Mouse (Mus musculus) c-Kit-positive CD71-positive TER-119-positive erythroid progenitor cells, embryonic 14.5 days (primary cell): Measurements from ENCODE around the gene Erf.

Experiments used
- DNase-seq: peaks from one replicate; pipeline ENCODE4 v3.0.0-alpha.2; 2013; ENCODE audit warnings: low spot score

Erf gene

GRCm38 (mm10) chr7:25279861-25280791 is 29.6 kb upstream of the Erf start:
- DNase-seq = no peak

GRCm38 (mm10) chr7:25279076-25279860 is 28.7 kb upstream of the Erf start:
- peak; percentile 72 for DNase-seq

DNA sequence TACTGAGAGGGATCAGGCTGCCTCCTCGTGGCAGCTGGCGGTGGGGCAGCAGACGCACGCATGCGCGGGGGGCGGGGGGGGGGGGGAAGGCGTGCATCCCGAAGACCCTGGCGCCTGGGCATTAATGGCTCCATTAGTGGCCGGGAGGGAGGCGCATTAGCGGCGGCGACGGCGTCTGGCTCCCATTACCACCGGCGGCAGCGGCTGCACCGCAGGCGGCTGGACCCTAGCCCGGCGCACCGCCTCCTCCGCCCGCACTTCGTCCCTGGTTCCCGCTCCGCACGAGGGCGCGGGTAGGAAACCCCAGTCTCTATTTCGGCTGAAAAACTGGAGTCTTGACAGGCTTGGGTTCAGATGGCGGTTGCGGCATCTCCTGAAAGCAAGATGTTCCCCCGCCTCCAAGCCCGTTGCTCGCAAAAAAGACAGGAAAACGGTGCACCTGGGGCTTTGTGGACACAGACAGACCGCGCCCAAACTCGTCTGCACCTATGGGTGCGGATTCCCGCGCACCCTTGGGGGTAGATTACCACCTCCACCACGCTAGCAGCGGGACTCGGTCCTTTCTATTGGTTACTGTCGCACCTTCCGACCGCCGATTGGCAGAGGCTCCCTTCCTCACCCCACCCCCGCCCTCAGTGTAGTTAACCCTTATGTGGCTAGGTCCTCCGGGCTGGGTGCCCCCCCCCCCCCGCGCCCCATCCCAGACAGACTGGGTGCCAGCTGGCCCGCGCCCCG is 27.9 kb upstream of the Erf start:
- peak; percentile 92 for DNase-seq

GRCm38 (mm10) chr7:25277998-25278340 is 27.4 kb upstream of the Erf start:
- DNase-seq = peak; percentile 62

DNA sequence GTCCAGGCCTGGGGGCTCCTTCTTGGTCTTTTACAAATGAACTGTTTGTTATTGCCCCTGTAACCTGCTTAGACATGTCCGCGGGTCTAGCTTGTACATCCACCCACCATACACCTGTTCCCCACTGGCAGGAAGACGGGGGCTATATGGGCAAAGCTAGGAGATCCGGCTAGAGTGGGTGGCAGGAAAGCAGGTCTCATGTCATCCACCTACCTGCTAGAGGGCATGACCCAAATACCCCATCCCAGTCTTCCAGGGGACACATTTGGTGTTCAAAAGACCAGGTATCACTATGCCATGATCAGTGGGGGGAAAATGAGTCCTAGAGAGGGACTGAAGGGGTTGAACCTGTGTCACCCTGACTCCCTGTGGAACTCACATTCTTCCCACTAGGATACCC is 26.8 kb upstream of the Erf start:
- no peak for DNase-seq

- no peak for DNase-seq
Measured at GRCm38 (mm10) chr7:25275555-25276298, 25.2 kb upstream of the Erf start.

DNA sequence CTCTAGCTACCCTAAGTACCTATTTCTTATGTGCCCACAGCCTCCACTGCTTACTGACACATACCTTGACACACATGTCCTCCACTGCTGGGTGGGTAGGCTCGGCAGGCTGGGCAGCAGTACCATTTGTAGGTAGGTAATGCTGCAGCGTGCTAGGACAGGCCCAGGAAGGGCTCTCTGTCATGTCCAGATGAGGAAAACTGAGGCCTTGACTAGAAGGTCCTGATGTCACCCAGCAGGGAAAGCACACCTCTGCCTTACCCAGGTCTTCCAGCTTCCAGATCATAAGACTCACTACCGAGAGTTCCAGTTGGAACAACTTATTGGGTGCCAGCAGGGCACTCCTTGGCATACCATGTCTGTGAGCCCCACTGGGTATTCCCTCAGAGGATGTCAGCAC is 24.4 kb upstream of the Erf start:
- no peak for DNase-seq

DNA sequence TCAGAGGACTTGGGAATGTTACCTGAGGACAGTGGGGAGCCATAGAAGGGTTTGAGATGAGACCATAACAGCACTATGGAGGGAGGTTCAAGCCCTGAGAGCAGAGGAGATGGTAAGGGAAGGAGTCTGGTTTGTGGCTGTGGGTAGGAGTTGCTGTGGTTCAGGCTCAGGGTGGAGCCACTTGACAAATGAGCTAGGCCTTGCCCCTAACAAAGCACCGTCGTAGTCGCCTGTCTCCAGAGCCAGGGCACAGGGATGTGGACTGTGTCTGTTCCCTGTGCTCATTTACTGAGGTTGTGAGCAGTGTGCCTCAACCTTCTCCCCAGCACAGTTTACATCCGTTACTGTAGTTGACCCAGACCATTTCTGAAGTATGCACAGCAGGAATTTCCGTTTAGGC is 24.0 kb upstream of the Erf start:
- no peak for DNase-seq

DNA sequence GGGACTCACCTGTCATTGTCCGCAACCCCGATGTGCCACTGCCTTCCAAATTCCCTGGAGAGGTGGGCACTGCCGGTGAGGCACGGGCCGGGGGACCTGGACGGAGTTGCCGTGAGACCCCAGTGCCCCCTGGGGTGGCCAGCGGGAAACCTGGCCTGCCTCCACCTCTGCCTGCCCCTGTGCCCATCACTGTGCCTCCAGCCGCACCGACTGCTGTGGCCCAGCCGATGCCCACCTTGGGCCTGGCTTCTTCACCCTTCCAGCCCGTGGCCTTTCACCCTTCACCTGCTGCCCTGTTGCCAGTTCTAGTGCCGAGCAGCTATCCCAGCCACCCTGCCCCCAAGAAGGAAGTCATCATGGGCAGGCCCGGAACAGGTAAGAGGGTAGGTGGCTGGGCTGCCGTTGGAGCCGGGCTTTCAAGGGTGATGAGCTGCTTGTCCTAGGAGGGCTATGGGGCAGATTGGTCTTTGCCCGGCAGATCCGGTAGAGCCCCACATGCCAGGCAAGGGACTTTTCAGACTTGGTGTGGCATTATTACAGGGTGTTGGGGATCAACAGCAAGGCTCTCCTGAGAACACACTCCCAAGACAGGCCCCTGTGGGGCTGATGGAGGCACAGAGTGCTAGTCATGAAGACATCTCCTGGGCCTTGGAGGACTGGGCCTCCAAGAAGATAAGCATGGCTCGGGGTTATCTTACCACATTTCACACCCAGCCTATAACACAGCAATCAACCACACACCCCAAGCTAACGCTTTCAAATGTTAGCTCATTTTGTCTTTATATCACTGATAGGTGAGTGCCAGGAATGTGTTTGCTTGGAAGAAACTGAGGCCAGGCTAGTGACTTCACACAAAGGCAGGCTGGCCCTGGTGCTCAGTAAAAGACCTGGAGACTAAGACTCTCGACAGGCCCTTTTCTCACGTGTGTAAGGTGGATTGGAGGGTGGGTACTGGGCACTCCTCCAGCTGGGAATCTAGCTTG is 23.0 kb upstream of the Erf start:
- peak; percentile 75 for DNase-seq

- no peak for DNase-seq
Measured at GRCm38 (mm10) chr7:25272445-25273258, 22.1 kb upstream of the Erf start.

DNA sequence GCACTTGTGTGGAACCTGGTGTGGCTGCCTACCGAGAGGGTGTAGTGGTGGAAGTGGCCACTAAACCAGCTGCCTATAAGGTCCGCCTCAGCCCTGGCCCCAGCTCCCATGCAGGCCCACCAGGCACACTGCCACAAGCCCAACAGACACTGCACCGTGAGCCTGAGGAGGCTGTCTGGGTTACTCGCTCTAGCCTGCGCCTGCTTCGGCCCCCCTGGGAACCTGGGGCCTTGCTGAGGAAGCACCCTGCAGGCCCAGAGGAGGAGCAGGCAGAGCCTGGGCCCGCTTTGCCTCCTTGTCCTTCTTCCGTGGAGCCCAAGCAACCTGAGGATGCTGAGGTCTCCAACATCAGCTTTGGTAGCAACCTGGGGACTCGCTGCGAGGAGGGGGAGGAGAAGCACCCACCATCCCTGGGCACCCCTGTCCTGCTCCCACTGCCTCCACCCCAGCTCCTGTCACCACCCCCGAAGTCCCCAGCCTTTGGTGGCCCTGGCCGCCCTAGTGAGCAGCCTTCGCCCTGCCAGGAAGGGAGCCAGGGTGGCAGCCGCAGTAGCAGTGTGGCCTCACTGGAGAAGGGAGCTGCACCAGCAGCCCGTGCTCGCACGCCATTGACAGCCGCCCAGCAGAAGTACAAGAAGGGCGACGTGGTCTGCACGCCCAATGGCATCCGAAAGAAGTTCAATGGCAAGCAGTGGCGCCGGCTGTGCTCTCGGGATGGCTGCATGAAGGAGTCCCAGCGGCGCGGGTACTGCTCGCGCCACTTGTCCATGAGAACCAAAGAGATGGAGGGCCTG is 21.3 kb upstream of the Erf start:
- no peak for DNase-seq

- DNase-seq = no peak
Measured at GRCm38 (mm10) chr7:25270652-25271633, 20.4 kb upstream of the Erf start.

DNA sequence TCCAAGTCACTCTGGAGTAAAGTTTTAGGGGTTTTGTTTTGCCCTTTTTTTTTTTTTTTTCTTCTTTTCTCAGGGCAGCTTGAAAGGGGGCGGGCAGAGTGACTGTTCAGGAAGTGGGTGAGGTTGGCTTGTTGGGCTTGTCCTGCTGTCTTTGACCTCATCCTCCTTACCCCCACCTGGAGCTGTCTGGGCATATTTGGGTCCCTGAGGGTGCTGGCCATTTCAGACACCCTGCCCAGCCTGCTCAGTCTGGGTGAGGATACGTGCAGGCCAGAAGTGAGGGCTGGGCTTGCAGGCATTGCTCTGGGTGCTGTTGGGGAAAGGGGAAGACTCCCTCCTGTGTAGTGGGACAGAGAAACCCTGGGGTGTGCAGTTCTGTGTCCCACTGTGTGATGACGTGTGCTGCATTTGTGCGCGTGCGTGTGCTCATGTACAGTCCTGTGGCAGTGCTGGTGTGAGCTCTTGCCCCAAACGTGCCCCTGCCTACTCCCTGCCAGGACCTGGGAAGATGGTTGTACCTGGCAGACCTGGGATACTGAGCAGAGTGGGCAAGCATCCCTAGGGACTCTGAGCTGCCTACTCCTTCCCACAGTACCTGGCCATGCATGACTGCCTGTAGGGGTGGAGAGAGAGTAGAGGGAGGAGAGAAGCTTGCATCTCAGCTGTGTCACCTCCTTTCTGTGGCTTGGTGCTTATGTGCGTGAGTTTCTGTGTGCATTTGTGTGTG is 19.1 kb upstream of the Erf start:
- DNase-seq = no peak

DNA sequence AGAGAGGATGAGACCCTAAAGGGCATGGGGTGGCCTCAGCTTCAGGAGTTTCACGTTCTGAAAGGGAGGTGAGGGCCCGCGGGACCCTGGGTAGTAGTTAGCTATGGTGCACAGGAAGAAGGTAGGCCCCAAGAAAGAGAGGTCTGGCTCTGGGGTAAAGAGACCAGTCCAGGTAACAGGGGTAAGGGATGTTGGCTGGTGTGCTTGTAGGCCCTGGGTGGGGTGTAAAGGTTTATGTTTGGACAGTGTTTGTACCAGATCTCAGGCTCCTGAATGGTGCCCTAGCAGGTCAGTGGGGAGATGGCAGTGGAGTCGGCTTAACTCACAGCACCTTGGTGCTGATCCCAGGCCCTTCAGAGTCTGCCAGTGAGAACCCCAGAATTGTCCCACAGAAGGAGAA is 18.5 kb upstream of the Erf start:
- no peak for DNase-seq

DNA sequence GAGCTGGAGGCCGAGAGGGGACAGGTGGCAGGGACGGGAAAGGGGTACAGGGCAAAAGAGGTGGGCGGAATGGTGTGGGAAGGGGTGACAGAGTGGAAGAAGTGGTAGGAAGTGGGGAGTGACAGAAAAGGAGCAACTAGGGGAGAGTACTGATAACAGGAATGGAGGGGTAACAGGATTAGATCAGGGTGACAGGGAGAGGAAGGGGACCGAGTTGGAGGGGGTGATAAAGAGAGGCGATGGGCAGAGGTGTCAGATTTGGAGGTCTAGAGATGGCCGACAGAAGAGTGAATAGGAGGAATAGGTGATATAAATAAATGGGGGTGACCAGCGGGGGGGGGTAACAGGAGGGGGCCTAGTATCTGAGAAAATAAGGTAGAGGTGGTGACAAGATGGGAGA is 18.0 kb upstream of the Erf start:
- DNase-seq = no peak

DNA sequence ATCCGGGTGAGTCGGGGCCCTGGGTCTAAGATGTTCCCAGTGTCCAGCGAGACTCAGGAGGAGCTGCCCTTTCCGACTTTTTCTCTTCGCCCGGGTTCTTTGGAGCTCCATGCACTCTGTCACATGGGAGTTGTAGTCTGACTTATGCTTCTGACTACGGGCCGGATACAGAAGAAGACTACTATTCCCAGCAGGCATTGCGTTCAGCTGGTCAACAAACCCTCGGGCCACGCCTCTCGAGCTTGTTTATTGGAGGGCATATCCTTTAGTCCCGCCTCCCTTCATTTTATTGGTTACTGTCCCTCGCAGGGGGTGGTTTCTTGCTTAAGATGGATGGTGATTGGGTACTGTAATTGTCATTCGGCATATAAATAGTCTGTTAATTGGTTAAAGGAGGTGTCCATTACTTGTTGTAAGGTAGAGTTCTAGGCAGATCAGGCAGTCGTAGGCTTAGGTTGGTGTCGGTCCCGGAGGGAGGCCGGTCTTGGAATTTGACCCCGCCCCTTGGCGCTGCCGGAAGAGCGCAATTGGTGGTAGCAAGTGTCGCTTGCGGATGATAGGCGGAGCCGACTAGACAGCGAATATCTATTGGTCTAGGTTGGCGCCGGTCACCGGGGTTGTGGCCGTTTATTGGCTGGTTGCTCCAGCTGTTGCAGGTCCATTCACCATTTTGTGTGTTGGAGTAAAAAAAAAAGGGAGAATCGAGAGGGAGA is 17.3 kb upstream of the Erf start:
- peak; percentile 100 for DNase-seq
